Mouse (Mus musculus): ENCODE measurements around the gene AL607142.1.

Gene AL607142.1

GRCm38 (mm10) chr4:120058157-120058556, 6.6 kb upstream of the AL607142.1 start:
- no peak for DNase-seq

- DNase-seq: no peak
These were observed 6.0 kb upstream of the AL607142.1 start for GRCm38 (mm10) chr4:120058794-120059193.

- DNase-seq: no peak
These were observed 3.1 kb upstream of the AL607142.1 start for GRCm38 (mm10) chr4:120061727-120062126.

- no peak for DNase-seq
These were observed 2.6 kb upstream of the AL607142.1 start for GRCm38 (mm10) chr4:120062198-120062597.

- no peak for DNase-seq
These were observed 2.0 kb upstream of the AL607142.1 start for GRCm38 (mm10) chr4:120062754-120063153.

GRCm38 (mm10) chr4:120063353-120064124, 1.3 kb upstream of the AL607142.1 start:
- DNase-seq: no peak

GRCm38 (mm10) chr4:120066841-120067591, 2.2 kb downstream of the AL607142.1 start:
- peak; percentile 21 for DNase-seq

- DNase-seq: no peak
These were observed 2.9 kb downstream of the AL607142.1 start for GRCm38 (mm10) chr4:120067592-120068235.

- no peak for DNase-seq
These were observed 4.2 kb downstream of the AL607142.1 start for GRCm38 (mm10) chr4:120068883-120069581.

- no peak for DNase-seq
These were observed 4.8 kb downstream of the AL607142.1 start for GRCm38 (mm10) chr4:120069582-120069980.

- no peak for DNase-seq
These were observed 6.6 kb downstream of the AL607142.1 start for GRCm38 (mm10) chr4:120071411-120071810.

- no peak for DNase-seq
These were observed 7.2 kb downstream of the AL607142.1 start for GRCm38 (mm10) chr4:120071842-120072507.

- no peak for DNase-seq
These were observed 9.3 kb downstream of the AL607142.1 start for GRCm38 (mm10) chr4:120074061-120074460.

GRCm38 (mm10) chr4:120077322-120077721, 12.5 kb downstream of the AL607142.1 start:
- DNase-seq: no peak

GRCm38 (mm10) chr4:120082527-120082926, 17.7 kb downstream of the AL607142.1 start:
- no peak for DNase-seq

GRCm38 (mm10) chr4:120083700-120084099, 18.9 kb downstream of the AL607142.1 start:
- peak; percentile 19 for DNase-seq

- no peak for DNase-seq
These were observed 24.7 kb downstream of the AL607142.1 start for GRCm38 (mm10) chr4:120089536-120089935.

GRCm38 (mm10) chr4:120091997-120092783, 27.4 kb downstream of the AL607142.1 start:
- no peak for DNase-seq

GRCm38 (mm10) chr4:120096935-120097334, 32.1 kb downstream of the AL607142.1 start:
- DNase-seq: no peak

- DNase-seq: no peak
These were observed 36.4 kb downstream of the AL607142.1 start for GRCm38 (mm10) chr4:120101186-120101585.

- DNase-seq: peak; percentile 63
These were observed 39.8 kb downstream of the AL607142.1 start for GRCm38 (mm10) chr4:120104599-120104998.
